Mouse (Mus musculus) heart, embryonic 16.5 days (tissue): ENCODE results near the gene Lpar3. TPM values are rescaled to one million over a fixed set of nuclear protein-coding genes. Genes with fewer than 3 reads are reported as not detected.
A peak's percentile ranks its signal among the peaks of the same experiment; 100 is the strongest.

Source experiments
- ATAC-seq: fragments of 200-750 bp; cut with Nextera tagmentation; replicated peaks from 2 replicates; pipeline ENCODE4 v1.8.0; 2017; ENCODE audit warnings: moderate number of reproducible peaks; ENCODE audit not compliant: insufficient read depth, low FRiP score; ENCODE audit errors: extremely low read depth
- H3K27ac ChIP-seq: fragments of 300-500 bp; sonication (generic); 2 replicates; pipeline ENCODE4 v1.5.1; 2014; ENCODE audit warnings: mild to moderate bottlenecking, low read length, control low read depth, moderate library complexity
- H3K27me3 ChIP-seq: fragments of 300-500 bp; sonication (generic); 2 replicates; pipeline ENCODE4 v1.6.1; 2014; ENCODE audit warnings: low read length, mixed read lengths; ENCODE audit not compliant: control insufficient read depth, insufficient read depth
- H3K36me3 ChIP-seq: fragments of 300-500 bp; sonication (generic); 2 replicates; pipeline ENCODE4 v1.6.1; 2014; ENCODE audit not compliant: control insufficient read depth, insufficient read depth
- H3K4me1 ChIP-seq: fragments of 300-500 bp; sonication (generic); 2 replicates; pipeline ENCODE4 v1.6.1; 2014; ENCODE audit warnings: low read length, mixed read lengths; ENCODE audit not compliant: control insufficient read depth, insufficient read depth
- H3K4me2 ChIP-seq: fragments of 300-500 bp; sonication (generic); 2 replicates; pipeline ENCODE4 v1.6.1; 2014; ENCODE audit warnings: low read depth, mild to moderate bottlenecking, control low read depth, low read length
- H3K4me3 ChIP-seq: fragments of 300-500 bp; sonication (generic); 2 replicates; pipeline ENCODE4 v1.5.1; 2014; ENCODE audit warnings: mild to moderate bottlenecking, control low read depth, low read length
- H3K9ac ChIP-seq: fragments of 300-500 bp; sonication (generic); 2 replicates; pipeline ENCODE4 v1.6.1; 2014; ENCODE audit warnings: low read length, control low read depth
- H3K9me3 ChIP-seq: fragments of 300-500 bp; sonication (generic); replicated peaks from 2 replicates; pipeline ENCODE4 v1.6.1; 2016; ENCODE audit warnings: low read length; ENCODE audit not compliant: control insufficient read depth
- WGBS: fragments of 180-500 bp; shearing (Covaris S2); extraction: QIAGEN DNeasy Blood & Tissue Kit; methylation state at CpG from one replicate; pipeline ENCODE4 v1.1.7; 2014; 5-methylcytosine and 5-hydroxymethylcytosine counted together
- polyA plus RNA-seq: library from polyadenylated mRNA; unstranded; fragments of >200 nt; fragmentation: Nextera tagmentation; extraction: Ambion mirVana; gene quantifications from 2 replicates; pipeline ENCODE4 v1.2.1, GENCODE M21; 2015

Lpar3 gene
- polyA plus RNA-seq, 1 experiment from 2014 or later: 36.0 TPM

DNA sequence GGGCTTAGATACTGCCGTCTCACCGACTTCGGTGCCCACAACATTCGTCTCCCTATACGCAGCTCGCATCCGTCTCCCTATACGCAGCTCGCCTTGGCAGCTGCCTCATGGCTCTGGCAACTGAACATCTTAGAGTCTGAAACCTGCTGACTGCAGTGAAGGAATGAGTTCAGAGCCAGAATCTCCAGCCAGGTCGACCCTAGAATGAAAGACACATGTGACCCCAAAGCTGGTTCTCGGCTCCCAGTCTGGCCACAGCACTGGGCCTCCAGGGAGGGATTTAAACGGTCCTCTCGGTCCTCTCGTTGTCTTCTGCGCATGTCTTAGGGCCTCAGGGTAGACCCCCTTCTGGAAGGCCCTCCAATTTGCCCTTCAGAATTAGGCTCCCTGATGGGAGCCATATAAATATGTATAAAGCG is 97.8 kb downstream of the Lpar3 start:
- no peaks in the 10 kb centered on the region for H3K36me3 ChIP-seq
- ATAC-seq: no peak
- no peak overlapping the region for H3K4me2 ChIP-seq
- H3K9ac ChIP-seq: no peak overlapping the region
- no peaks in the 10 kb centered on the region for H3K27me3 ChIP-seq
- no peak overlapping the region for H3K4me3 ChIP-seq
- H3K4me1 ChIP-seq: 0 out of 2 replicates have a peak, but pooled peaks cover 2% of the 10 kb centered on the region
- 75% methylated on average over 16 of the region's 16 CpGs for whole genome bisulfite sequencing
- H3K9me3 ChIP-seq: no peaks in the 10 kb centered on the region
- H3K27ac ChIP-seq: no peak overlapping the region

DNA sequence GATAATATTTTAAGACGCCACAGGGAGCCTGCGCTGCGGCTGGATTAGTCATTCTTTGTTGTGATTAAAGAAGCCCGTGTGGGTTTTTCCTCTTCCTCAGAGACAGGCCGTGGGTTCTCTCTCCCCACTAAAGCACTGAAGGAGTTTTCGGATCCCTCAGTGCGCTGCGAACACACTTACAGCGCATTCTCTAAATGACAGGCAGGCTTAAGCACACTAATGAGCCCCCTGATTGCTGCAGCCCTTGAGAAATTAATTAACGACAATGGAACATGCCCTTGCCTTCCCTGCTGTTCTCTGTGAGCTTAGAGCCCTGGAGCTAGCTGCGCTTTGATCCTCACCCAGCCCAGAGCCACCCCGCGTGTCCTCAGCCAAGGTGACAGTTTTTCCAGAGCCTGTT is 98.2 kb downstream of the Lpar3 start:
- 42% methylated on average over 13 of the region's 13 CpGs for WGBS
- Histone ChIP-seq H3K4me3 (no peak overlapping the region), H3K4me1 (0 out of 2 replicates have a peak, but pooled peaks cover 2% of the 10 kb centered on the region), H3K9me3 (no peaks in the 10 kb centered on the region), H3K9ac (no peak overlapping the region), H3K36me3 (no peaks in the 10 kb centered on the region), H3K27ac (no peak overlapping the region), H3K4me2 (no peak overlapping the region), H3K27me3 (no peaks in the 10 kb centered on the region)
- no peak for ATAC-seq

DNA sequence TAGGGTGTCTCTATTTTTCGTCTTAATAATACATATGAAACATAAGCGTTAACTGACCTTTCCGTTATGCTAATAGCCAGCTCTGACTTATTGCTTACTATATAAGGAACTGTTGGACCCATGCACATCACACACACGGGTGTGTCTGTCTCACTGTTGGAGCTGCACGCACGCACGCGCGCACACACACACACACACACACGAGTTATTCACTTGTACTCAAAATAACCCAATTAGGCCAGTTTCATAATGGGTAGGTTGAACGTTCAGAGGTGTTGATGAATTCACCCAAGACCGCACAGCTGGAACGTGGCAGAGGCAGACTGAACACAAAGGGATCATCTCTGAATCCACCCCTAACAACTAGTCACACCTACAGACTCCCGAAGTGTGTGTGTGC is 98.7 kb downstream of the Lpar3 start:
- 0 out of 2 replicates have a peak, but pooled peaks cover 2% of the 10 kb centered on the region for H3K4me1 ChIP-seq
- H3K36me3 ChIP-seq: no peaks in the 10 kb centered on the region
- no peak for ATAC-seq
- 90% methylated on average over 14 of the region's 14 CpGs for WGBS
- no peaks in the 10 kb centered on the region for H3K9me3 ChIP-seq
- no peak overlapping the region for H3K4me3 ChIP-seq
- no peak overlapping the region for H3K4me2 ChIP-seq
- H3K9ac ChIP-seq: no peak overlapping the region
- H3K27ac ChIP-seq: no peak overlapping the region
- no peaks in the 10 kb centered on the region for H3K27me3 ChIP-seq

DNA sequence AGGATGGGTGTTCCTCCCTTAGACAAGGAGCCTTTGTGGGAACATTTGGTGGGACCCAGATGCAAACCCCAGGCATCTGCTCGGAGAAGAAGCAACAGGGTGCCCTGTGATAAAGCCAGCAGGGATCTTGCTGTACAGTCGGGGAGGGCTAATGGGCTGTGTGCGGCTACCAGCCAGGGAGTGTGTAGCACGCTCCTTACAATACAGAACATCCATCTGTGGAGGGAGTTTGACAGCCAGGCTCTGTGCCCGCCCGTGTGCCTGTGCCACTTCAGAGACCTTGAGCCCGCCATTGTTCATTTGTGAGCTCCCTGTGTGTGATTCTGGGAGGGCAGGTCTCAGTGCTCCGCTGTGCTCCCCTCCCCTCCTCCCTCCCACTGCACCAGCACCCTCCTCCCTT is 104.2 kb downstream of the Lpar3 start:
- Histone ChIP-seq H3K4me2 (no peak overlapping the region), H3K9ac (no peak overlapping the region), H3K27me3 (no peaks in the 10 kb centered on the region), H3K36me3 (no peaks in the 10 kb centered on the region), H3K4me1 (peaks cover 7% of the 10 kb centered on the region), H3K9me3 (no peaks in the 10 kb centered on the region), H3K27ac (no peak overlapping the region), H3K4me3 (no peak overlapping the region)
- ATAC-seq: no peak
- 66% methylated on average over 8 of the region's 8 CpGs for WGBS

DNA sequence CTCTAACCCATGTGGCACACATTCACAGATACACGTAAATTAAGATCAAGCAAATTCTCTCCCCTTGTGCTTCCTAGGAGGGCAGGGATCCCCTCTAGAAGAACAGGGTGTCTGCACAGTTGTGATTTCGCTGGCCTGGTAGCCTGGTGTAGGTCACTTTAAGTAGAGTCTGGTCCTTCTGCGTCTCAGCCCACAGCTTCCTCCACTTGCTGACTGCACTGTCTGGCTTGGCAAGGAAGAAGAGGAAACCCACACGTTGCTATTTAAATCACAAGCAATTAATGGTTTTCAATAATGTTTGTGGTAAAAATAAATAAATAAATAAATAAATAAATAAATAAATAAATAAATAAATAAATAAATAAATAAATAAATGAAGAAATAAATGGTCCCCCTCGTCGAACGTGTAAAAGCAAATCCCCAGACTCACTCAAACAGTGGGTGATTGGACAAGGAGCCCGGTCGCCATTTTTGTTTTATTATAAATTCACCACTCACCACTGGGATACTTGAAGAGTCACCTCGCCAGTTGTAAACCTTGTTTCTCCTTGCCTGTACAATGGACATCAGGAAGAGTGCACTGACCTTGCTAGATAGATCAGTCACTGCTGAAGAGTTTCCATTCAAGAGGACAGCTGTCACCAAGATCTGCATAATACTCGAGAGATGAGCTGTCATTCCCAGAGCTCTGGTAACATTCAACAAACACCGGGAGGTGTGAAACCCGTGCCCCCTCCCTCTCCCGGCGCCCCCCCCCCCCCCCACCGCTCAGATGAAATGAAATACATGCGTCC is 106.2 kb downstream of the Lpar3 start:
- 0 out of 2 replicates have a peak, but pooled peaks have one; percentile 14 for ATAC-seq
- H3K4me1 ChIP-seq: peaks cover 7% of the 10 kb centered on the region
- no peak overlapping the region; the same call in 1 of the 2 replicates for H3K4me3 ChIP-seq
- no peaks in the 10 kb centered on the region for H3K9me3 ChIP-seq
- H3K9ac ChIP-seq: no peak overlapping the region; the same call in 1 of the 2 replicates
- WGBS: 30% methylated on average over 14 of the region's 17 CpGs
- H3K27ac ChIP-seq: no peak overlapping the region
- H3K27me3 ChIP-seq: no peaks in the 10 kb centered on the region
- peak overlapping the region; percentile 79 for H3K4me2 ChIP-seq
- H3K36me3 ChIP-seq: no peaks in the 10 kb centered on the region

DNA sequence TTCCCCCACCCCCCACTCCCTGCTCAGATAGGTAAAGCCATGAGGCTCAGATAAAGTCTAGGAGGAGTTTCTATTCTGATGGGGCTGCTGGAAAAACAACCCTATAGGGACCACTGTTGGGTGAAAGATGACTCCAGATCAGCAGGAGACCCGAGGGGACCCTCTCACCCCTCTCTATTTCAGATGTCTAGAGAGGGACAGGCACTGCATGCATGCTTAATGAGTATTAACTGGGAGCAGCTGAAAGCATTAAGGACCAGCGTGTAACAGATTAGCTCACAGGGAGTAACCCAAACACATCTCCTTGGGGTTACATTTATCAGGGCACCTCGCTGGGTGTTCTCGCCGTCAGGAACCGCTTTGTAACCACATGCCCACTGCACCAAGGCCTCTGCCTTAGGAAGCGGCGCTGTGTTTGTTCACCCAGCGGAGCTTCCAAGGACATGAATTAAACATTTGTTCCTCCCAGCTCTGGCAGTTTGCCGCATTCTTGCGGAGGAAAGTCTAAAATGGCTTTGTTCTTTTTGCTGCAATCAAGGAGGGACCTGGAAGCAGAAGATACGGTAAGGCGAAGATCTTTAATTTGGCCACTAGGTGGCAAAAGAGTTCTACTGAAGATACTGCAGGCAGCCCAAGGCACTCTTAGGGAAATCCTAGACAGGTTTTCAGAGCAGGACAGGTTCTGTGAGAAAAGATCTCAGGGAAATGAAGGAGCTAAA is 106.9 kb downstream of the Lpar3 start:
- Histone ChIP-seq H3K9me3 (no peaks in the 10 kb centered on the region), H3K9ac (peak overlapping the region; percentile 68), H3K36me3 (no peaks in the 10 kb centered on the region), H3K4me2 (peak overlapping the region; percentile 79), H3K27me3 (no peaks in the 10 kb centered on the region), H3K27ac (peak overlapping the region; percentile 82), H3K4me3 (peak overlapping the region; percentile 48), H3K4me1 (peaks cover 7% of the 10 kb centered on the region)
- peak; percentile 86 for ATAC-seq
- WGBS: under 1% methylated on average over 13 of the region's 13 CpGs

DNA sequence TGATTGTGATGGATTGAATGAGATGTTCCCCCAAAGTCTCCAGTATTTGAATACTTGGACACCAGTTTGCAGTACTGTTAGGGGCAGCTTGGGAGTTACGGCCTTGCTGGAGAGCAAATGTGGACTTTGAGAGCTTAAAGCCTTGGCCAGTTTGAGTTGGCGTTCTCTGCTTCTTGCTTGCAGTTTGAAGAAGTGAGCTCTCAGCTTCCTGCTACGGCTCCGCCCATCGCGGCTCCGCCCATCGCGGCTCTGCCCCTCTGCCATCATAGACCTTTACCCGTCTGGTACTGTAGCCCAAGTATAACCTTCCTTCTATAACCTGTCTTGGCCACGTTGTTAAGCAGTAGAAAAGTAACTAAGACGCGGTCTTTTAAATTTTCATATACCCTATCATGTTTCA is 108.0 kb downstream of the Lpar3 start:
- ATAC-seq: no peak
- Histone ChIP-seq H3K27ac (no peak overlapping the region), H3K4me2 (peak overlapping the region; percentile 79), H3K4me1 (peaks cover 7% of the 10 kb centered on the region), H3K9me3 (no peaks in the 10 kb centered on the region), H3K36me3 (no peaks in the 10 kb centered on the region), H3K4me3 (peak overlapping the region; percentile 48), H3K9ac (no peak overlapping the region), H3K27me3 (no peaks in the 10 kb centered on the region)
- 17% methylated on average over 13 of the region's 13 CpGs for WGBS

DNA sequence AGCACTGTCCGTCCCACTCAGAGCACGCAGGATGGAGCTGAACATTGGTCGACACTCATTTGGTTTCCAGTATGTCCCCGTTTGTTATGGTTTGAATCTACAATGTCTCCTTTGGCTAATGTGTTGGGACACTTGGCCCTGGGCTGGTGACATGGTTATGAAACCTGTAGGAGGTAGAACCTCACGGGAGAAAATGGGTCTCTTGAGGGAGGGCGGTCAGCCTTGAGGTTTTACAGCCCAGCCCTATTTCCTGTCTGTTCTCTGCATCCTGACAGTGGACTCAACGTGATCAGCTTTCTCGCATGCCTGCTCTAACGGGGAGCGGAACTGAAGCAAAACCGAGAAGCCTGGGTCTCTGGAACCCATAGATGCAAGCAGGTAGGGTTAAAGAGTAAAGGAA is 111.1 kb downstream of the Lpar3 start:
- no peak overlapping the region for H3K9ac ChIP-seq
- 77% methylated on average over 11 of the region's 11 CpGs for WGBS
- no peaks in the 10 kb centered on the region for H3K9me3 ChIP-seq
- no peak for ATAC-seq
- no peaks in the 10 kb centered on the region for H3K36me3 ChIP-seq
- H3K27ac ChIP-seq: no peak overlapping the region
- H3K4me1 ChIP-seq: peaks cover 7% of the 10 kb centered on the region
- no peak overlapping the region for H3K4me2 ChIP-seq
- H3K4me3 ChIP-seq: no peak overlapping the region
- no peaks in the 10 kb centered on the region for H3K27me3 ChIP-seq

DNA sequence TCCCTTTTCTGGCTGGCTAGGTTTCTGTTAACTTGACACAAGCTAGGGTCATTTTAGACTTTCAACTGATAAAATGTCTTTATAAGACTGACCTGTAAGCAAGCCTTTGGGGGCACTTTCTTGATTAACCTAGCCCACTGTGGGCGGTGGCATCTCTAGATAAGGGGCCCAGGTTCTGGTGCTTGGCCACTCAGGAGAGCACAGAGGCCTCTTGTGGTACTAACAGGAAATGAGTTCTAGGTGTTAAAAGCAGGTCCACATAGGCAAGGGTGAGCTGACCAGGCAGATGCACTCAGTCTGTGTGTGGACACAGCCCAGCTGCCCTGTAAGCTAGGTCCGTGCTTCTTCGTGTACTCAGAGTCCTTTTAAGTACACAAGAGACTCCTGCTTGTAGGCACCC is 112.5 kb downstream of the Lpar3 start:
- no peak for ATAC-seq
- H3K4me1 ChIP-seq: peaks cover 3% of the 10 kb centered on the region
- H3K9ac ChIP-seq: no peak overlapping the region

More for the DNA sequence above, 112.5 kb downstream of the Lpar3 start:
- H3K9me3 ChIP-seq: no peaks in the 10 kb centered on the region
- H3K4me2 ChIP-seq: no peak overlapping the region
- H3K36me3 ChIP-seq: no peaks in the 10 kb centered on the region
- 89% methylated on average over 3 of the region's 3 CpGs for WGBS
- H3K27ac ChIP-seq: no peak overlapping the region
- H3K4me3 ChIP-seq: no peak overlapping the region
- no peaks in the 10 kb centered on the region for H3K27me3 ChIP-seq
